Mouse (Mus musculus): ENCODE results near the gene Pknox2.

DNA sequence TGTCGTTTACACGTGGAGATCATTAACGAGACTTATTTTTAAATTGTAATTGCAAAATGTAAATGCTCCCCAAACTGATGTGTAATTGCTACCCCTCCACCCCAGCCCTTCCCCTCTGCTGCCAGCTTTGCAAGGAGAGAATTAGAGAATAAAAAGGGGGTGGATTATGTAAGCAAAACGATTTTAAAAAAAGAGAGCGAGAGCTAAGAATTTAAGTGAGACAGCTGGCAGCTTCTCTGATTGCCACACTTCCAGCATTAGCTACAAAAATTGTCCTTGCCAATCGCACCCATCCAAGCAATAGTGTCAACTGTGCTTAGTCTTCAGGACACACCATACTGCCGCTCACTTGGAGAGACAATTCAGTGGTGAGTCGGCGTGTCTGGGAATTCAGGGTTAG is 162.0 kb downstream of the Pknox2 start:
- no peak for TF ChIP-seq CTCF (IDR thresholded peaks at IDR 0.05; ENCODE audit: control insufficient read depth, insufficient read depth, insufficient replicate concordance, low read depth, low read length)
- no peak for TF ChIP-seq POLR2A (IDR thresholded peaks at IDR 0.05; ENCODE audit: control insufficient read depth, low read depth, low read length)
